Mouse (Mus musculus) intestine, embryonic 15.5 days (tissue): ENCODE data around the gene Nfkb2. TPM values are rescaled to one million over a fixed set of nuclear protein-coding genes. Genes with fewer than 3 reads are reported as not detected.
A peak's percentile ranks its signal among the peaks of the same experiment; 100 is the strongest.

Experiments
- ATAC-seq: fragments of 200-750 bp; cut with Nextera tagmentation; 2 replicates; pipeline ENCODE4 v1.8.0; 2017; ENCODE audit warnings: moderate TSS enrichment, moderate library complexity
- H3K27ac ChIP-seq: fragments of 300-500 bp; sonication (generic); 2 replicates; pipeline ENCODE4 v1.5.1; 2015; ENCODE audit warnings: mild to moderate bottlenecking, inconsistent platforms
- H3K27me3 ChIP-seq: fragments of 300-500 bp; sonication (generic); replicated peaks from 2 replicates; pipeline ENCODE4 v1.6.1; 2015; ENCODE audit warnings: inconsistent platforms
- H3K36me3 ChIP-seq: fragments of 300-500 bp; sonication (generic); 2 replicates; pipeline ENCODE4 v1.6.1; 2015; ENCODE audit warnings: inconsistent platforms
- H3K4me1 ChIP-seq: fragments of 300-500 bp; sonication (generic); replicated peaks from 2 replicates; pipeline ENCODE4 v1.6.1; 2015; ENCODE audit warnings: inconsistent platforms
- H3K4me2 ChIP-seq: fragments of 300-500 bp; sonication (generic); replicated peaks from 2 replicates; pipeline ENCODE4 v1.6.1; 2015; ENCODE audit warnings: mild to moderate bottlenecking, inconsistent platforms
- H3K4me3 ChIP-seq: fragments of 300-500 bp; sonication (generic); replicated peaks from 2 replicates; pipeline ENCODE4 v1.5.1; 2015; ENCODE audit warnings: inconsistent platforms
- H3K9ac ChIP-seq: fragments of 300-500 bp; sonication (generic); 2 replicates; pipeline ENCODE4 v1.6.1; 2015; ENCODE audit warnings: inconsistent platforms
- H3K9me3 ChIP-seq: fragments of 300-500 bp; sonication (generic); 2 replicates; pipeline ENCODE4 v1.6.1; 2016; ENCODE audit warnings: inconsistent platforms
- WGBS: fragments of 180-500 bp; shearing (Covaris S2); methylation state at CpG from one replicate; pipeline ENCODE4 v1.1.7; 2015; 5-methylcytosine and 5-hydroxymethylcytosine counted together
- polyA plus RNA-seq: library from polyadenylated mRNA; unstranded; fragments of >200 nt; fragmentation: Nextera tagmentation; extraction: Ambion mirVana; gene quantifications from 2 replicates; pipeline ENCODE4 v1.2.1, GENCODE M21; 2015

Nfkb2 gene
- polyA plus RNA-seq, 1 experiment from 2014 or later, result 10.0 TPM

DNA sequence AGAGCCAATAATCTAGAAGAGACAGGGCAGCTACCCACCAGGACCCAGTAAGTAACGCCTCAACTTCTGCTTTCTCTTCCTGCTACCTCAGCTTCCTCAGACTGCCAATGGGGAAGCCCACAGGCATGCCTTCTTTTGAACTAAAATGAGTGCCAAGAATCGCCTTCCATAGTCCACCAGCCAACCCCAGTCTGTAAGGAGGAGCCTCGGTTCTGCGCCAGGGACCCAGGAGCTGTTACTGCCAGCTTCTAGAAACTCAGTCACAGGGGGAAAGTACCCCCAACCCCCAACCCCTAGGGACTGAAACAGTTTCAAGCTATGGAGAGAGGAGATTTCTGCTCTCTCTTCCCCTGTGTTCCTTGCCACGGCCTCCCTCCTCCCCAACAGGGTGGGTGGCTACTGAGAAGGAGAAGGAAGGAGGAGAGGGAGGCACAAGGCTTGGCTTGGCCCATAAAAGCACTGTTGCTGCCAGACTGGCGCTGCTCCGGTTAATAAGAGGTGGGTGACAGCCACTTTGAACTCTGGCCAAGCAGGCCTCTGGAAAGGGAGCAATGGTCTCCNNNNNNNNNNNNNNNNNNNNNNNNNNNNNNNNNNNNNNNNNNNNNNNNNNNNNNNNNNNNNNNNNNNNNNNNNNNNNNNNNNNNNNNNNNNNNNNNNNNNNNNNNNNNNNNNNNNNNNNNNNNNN, 35.3 kb downstream of the Nfkb2 start:
- no peaks in the 10 kb centered on the region for H3K36me3 ChIP-seq
- no peak overlapping the region for H3K9ac ChIP-seq
- ATAC-seq, result 0 out of 2 replicates have a peak, but pooled peaks have one; percentile 11
- H3K27me3 ChIP-seq, result no peaks in the 10 kb centered on the region
- 0 out of 2 replicates have a peak overlapping the region, but pooled peaks have one; percentile 17 for H3K27ac ChIP-seq
- peaks cover 6% of the 10 kb centered on the region for H3K4me1 ChIP-seq
- peak overlapping the region; percentile 48; the same call in 1 of the 2 replicates for H3K4me2 ChIP-seq
- WGBS, result 64% methylated on average over 7 of the region's 7 CpGs
- no peaks in the 10 kb centered on the region for H3K9me3 ChIP-seq
- H3K4me3 ChIP-seq, result no peak overlapping the region

DNA sequence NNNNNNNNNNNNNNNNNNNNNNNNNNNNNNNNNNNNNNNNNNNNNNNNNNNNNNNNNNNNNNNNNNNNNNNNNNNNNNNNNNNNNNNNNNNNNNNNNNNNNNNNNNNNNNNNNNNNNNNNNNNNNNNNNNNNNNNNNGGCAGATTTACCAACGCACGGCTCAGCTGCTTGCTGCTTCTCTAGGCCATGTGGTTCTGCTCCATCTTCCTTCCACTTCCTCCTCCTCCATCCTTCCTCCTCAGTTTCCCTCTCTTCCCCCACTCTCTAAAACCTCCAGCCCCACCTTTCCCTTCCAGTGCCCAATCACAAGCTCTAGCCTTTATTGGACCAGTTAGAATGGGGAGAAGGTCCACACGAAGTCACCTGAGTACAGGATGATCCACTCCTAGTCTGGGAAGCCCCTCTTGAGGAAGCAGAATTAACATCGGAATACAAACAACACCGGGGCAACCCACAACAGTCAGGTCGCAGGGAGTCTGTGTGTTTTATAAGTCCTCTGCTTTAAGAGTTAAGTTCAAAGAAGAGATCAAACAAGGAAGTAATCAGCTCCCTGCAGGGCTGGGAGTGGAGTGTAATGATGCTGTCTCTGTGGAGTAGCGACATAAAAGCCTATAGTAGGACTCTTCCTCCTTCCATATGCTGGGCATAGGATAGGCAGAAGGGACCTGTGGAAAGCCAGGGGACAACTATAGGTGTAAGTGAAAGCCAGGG, 40.7 kb downstream of the Nfkb2 start:
- WGBS, result 19% methylated on average over 7 of the region's 7 CpGs
- no peaks in the 10 kb centered on the region for H3K9me3 ChIP-seq
- no peaks in the 10 kb centered on the region for H3K36me3 ChIP-seq
- no peak for ATAC-seq
- H3K27me3 ChIP-seq, result no peaks in the 10 kb centered on the region
- no peak overlapping the region for H3K27ac ChIP-seq
- H3K4me3 ChIP-seq, result no peak overlapping the region
- no peak overlapping the region for H3K4me2 ChIP-seq
- H3K4me1 ChIP-seq, result peaks cover 12% of the 10 kb centered on the region
- H3K9ac ChIP-seq, result no peak overlapping the region

DNA sequence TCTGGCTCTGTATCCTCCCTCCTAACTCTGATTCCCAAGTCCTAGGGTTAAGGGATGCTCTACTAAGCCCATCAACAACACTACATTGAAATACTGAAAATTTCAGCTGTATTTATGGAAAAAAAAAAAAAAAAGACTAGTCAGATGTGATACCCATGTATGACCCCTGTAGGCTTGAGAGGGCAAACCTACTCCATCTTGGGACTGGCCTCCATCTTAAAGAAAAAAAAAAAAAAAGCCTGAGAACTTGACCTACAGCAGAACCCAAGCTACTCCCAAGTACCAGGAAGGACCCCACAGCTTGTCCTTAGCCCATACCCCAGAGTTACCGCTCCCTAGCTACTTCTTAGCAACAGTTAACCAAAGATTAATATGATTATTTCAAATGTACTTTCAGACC, 43.0 kb downstream of the Nfkb2 start:
- peaks cover 17% of the 10 kb centered on the region for H3K4me1 ChIP-seq
- H3K4me2 ChIP-seq, result no peak overlapping the region
- no peak overlapping the region for H3K27ac ChIP-seq
- no peaks in the 10 kb centered on the region for H3K9me3 ChIP-seq
- ATAC-seq, result no peak
- WGBS, result 97% methylated on average over 1 of the region's 1 CpGs
- H3K36me3 ChIP-seq, result no peaks in the 10 kb centered on the region
- no peak overlapping the region for H3K4me3 ChIP-seq
- no peaks in the 10 kb centered on the region for H3K27me3 ChIP-seq
- H3K9ac ChIP-seq, result no peak overlapping the region

DNA sequence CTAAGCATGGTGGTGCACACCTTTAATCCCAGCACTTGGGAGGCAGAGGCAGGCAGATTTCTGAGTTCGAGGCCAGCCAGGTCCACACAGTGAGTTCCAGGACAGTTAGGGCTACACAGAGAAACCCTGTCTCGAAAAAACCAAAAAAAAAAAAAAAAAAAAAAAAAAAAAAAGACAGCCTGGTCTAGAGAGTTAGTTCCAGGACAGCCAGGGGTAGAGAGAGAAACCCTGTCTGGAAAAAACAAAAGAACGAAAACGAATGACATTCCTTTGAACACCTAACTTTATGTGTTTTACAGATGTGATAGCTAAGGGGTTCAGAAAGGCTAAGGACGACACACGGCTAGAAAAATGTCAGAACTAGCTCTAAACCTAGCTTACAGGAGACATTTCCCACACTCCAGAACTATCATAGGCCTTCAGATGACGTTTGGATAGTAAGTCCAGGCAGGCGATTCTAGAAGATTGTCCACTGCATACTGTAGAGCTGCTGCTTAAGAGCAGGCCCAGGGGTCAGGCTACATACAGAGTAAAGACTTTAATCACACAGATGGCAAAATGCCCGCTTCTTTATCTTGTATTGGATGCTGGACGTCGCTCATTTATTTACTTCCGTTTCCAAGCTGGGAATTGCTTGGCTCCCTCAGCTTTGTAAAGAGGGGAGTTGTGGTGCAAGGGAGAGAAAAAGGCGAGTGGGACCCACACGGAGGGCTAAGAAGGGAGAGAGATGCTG, 44.0 kb downstream of the Nfkb2 start:
- peak; percentile 18; the same call in 1 of the 2 replicates for ATAC-seq
- whole genome bisulfite sequencing, result 30% methylated on average over 14 of the region's 14 CpGs
- Histone ChIP-seq H3K9me3 (no peaks in the 10 kb centered on the region), H3K27ac (peak overlapping the region; percentile 83), H3K4me1 (peaks cover 17% of the 10 kb centered on the region), H3K36me3 (no peaks in the 10 kb centered on the region), H3K4me2 (peak overlapping the region; percentile 90), H3K9ac (peak overlapping the region; percentile 89), H3K27me3 (no peaks in the 10 kb centered on the region), H3K4me3 (peak overlapping the region; percentile 74)

DNA sequence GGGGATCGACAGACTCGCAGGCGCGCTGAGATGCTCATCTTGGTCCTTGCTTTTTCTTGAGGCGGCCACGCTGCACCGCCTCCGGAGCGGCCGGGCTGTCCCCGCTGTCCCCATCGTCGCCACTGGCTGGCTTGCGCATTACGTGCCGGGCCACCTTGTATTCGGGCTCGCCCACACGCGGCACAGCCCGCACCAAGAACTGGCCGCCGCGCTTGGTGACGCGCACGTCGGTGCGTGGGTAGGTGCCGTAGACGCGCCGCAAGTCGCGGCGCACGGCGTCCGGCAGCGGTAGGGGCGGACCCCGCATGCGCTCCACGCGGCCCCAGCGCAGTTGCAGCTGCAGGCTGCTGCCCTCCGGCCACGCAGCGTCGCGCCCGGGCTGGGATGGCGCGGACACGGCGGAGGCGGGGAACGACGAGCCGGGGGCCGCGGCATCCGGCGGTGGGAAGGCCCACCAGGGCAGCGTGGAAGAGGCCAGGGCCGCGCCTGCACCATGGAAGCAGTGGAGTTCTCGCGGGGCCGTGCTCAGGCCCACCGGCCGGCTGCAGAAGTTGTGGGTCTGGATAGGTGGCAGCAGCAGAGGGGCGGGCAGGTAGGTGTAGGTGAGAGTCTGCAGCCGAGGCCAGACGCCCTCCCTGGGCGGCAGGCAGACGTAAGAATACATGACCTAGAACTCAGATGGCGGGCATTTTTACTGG, 44.8 kb downstream of the Nfkb2 start:
- Histone ChIP-seq H3K9ac (peak overlapping the region; percentile 89), H3K4me2 (peak overlapping the region; percentile 90), H3K27ac (peak overlapping the region; percentile 83), H3K27me3 (no peaks in the 10 kb centered on the region), H3K4me3 (peak overlapping the region; percentile 74), H3K36me3 (no peaks in the 10 kb centered on the region), H3K9me3 (no peaks in the 10 kb centered on the region), H3K4me1 (peaks cover 17% of the 10 kb centered on the region)
- ATAC-seq, result peak; percentile 81
- WGBS, result under 1% methylated on average over 78 of the region's 78 CpGs

DNA sequence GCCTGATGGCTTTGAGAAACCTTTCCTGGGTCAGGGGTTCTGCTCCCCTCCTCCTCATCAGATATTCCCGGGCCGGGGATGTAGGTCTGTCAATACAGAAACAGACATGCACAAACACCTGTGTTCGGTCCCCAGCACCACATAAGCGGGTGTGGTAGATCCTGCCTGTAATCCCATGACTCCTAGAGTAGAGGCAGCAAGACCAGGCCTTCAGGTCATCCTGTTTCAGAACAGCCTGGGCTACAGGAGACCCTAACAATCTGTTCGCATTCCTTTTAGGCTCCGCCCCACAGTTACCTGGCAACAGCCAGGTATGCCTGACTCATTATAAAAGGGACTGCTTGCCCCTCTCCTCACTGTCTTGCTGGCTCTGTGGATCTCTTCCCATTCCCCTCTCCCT, 45.4 kb downstream of the Nfkb2 start:
- Histone ChIP-seq H3K4me2 (peak overlapping the region; percentile 90), H3K27ac (no peak overlapping the region), H3K36me3 (no peaks in the 10 kb centered on the region), H3K4me1 (peaks cover 16% of the 10 kb centered on the region), H3K27me3 (no peaks in the 10 kb centered on the region), H3K9ac (peak overlapping the region; percentile 89), H3K9me3 (no peaks in the 10 kb centered on the region), H3K4me3 (peak overlapping the region; percentile 74)
- WGBS, result 26% methylated on average over 6 of the region's 6 CpGs
- ATAC-seq, result peak; percentile 23

DNA sequence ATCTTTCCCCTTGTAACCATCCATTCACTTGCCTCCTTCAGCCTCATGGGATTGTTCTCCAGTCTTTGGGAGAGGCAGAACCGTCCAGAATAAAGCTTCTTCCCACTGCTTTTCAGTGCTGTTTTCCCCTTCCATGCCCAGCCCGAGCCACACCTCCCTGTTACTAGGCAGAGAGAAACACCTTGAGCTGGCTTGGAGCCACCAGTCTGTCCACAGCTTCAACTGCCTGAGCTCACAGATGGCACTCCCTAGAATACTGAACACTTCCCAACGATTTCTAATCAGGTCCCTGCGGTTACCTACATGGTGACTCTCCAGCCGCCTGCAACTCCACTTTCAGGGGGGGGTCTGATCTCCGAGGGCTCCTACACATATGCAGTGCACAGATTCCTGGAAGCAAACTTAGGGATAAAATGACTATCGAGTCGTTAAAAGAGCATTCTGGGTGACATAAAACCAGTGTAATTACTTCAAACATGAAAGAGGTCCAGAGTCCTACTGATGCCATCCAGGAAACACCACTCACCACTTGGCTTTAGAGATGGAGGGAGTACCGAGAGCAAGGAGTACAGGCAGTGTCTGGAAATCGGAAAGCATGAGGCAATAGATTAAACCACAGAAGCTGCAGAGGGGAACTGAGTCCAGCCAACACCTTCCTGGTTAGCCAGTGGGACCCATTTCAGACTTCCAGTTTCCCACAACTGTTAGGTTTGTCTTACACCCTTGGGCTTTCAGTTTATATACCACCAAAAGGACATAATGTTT, 46.2 kb downstream of the Nfkb2 start, which contains the start of gene 2310034G01Rik:
2310034G01Rik (minus strand) TSS at position 135 of the 765 bp plus-strand sequence.
- Histone ChIP-seq H3K4me3 (peak within 1 kb of the TSS; percentile 74), H3K36me3 (no peaks in the 10 kb centered on the region), H3K27me3 (no peaks in the 10 kb centered on the region), H3K9me3 (no peaks in the 10 kb centered on the region), H3K4me1 (peaks cover 13% of the 10 kb centered on the region), H3K4me2 (peak within 1 kb of the TSS; percentile 90), H3K27ac (peak within 1 kb of the TSS; percentile 83), H3K9ac (peak within 1 kb of the TSS; percentile 89)
- WGBS, result 58% methylated on average over 10 of the region's 10 CpGs
- ATAC-seq, result no peak

DNA sequence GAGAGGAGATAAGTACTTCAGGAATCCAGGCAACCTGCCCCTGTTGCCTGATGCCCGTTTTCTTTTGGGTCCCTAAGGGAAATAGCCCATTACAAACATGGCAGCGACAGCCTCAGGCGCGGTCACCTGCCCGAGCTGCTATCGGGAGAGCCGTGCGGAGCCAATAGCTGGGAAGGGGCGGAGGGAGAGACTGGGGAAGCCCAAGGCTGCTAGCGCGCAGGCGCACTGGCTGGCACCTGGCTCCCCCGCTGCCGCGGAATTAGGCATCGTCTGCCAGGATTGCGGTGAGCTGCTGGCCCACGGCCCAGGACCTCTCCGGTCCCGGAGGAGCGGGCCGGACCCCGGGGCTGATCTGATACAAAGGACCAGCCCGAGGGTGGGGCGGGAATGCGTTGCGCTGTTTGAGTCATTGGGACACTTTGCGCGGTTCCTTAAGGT, 52.6 kb downstream of the Nfkb2 start:
- peak overlapping the region; percentile 84 for H3K4me2 ChIP-seq
- peaks cover 5% of the 10 kb centered on the region; the same call in 1 of the 2 replicates for H3K27me3 ChIP-seq
- no peaks in the 10 kb centered on the region for H3K36me3 ChIP-seq
- 0% methylated on average over 29 of the region's 29 CpGs for WGBS
- no peaks in the 10 kb centered on the region for H3K9me3 ChIP-seq
- peak overlapping the region; percentile 57 for H3K9ac ChIP-seq
- peak overlapping the region; percentile 60 for H3K4me3 ChIP-seq
- peak; percentile 92 for ATAC-seq
- peak overlapping the region; percentile 61 for H3K27ac ChIP-seq
- peaks cover 15% of the 10 kb centered on the region; the same call in 1 of the 2 replicates for H3K4me1 ChIP-seq

DNA sequence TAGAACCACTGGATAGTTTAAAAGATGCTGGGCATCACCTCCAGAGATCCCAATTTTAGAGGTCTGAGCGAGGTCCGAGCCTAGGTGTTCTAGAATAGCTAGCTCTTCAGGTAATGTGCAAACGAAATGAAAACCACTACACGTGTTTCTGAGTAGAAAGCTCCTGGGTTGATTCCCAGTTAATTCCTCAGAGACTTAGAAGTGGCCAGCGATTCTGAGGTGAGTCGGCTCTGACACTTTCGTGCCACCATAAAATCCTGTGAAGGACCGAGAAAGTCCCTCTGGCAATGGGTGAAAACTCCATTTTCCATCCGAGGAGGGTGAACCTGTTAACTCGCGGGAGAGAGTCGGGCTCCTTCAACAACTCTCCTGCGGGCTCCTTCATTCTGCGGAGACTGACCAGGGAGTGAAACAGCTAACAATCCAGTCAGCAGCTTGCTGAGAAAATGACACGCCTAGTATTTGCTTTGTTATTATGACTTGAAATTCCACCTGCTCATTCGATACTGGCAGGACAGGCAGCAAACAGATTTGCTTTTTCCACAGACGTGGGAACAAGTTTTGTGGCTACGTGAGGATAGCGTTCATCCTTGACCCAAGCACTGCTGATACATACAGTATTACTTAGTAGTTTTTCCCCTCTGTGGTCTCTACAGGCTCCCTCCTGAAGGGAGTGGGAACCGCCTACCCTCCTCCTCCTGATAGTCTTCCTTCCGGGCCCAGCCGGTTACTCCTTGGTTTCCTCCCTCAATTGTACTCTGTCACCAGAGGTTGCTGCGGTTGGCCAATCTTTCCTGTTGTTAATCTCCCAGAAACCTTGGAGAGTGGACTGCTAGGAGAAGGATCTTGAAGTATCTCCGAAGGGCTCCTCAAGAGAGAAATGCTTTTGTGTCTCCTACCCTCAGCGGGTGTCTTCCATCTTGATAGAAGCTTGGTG, 53.5 kb downstream of the Nfkb2 start:
- 17% methylated on average over 25 of the region's 25 CpGs for WGBS
- peak; percentile 77 for ATAC-seq
- peak overlapping the region; percentile 61 for H3K27ac ChIP-seq

DNA sequence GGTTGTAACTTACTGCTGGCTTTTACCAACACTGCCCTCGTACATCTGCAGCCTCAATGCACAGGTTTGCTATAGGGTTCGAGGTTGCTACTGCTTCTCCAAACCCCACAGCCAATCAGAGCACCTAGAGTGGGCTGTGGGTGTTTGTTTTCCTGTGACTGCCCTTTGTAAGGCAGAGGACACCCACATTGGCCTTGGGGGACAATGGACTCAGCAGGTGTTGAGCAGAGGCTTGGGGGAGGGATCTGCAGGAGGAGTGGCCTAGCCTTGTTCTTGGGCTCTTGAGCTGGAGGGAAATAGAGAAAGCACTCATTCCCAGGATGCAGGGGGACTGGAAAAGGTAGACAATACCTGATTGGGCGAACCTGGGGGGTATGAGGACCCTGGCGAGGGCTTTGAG, 54.3 kb downstream of the Nfkb2 start:
- 69% methylated on average over 4 of the region's 4 CpGs for WGBS
- ATAC-seq, result peak; percentile 34; the same call in 1 of the 2 replicates
- Histone ChIP-seq H3K36me3 (no peaks in the 10 kb centered on the region), H3K4me1 (peaks cover 15% of the 10 kb centered on the region; the same call in 1 of the 2 replicates), H3K9ac (no peak overlapping the region; the same call in 1 of the 2 replicates), H3K4me2 (peak overlapping the region; percentile 84), H3K4me3 (no peak overlapping the region), H3K27me3 (peaks cover 5% of the 10 kb centered on the region; the same call in 1 of the 2 replicates), H3K27ac (peak overlapping the region; percentile 61), H3K9me3 (no peaks in the 10 kb centered on the region)

More for the DNA sequence above, 53.5 kb downstream of the Nfkb2 start:
- Histone ChIP-seq H3K9me3 (no peaks in the 10 kb centered on the region), H3K4me3 (peak overlapping the region; percentile 60), H3K9ac (peak overlapping the region; percentile 57), H3K4me2 (peak overlapping the region; percentile 84), H3K27me3 (peaks cover 5% of the 10 kb centered on the region; the same call in 1 of the 2 replicates), H3K36me3 (no peaks in the 10 kb centered on the region), H3K4me1 (peaks cover 15% of the 10 kb centered on the region; the same call in 1 of the 2 replicates)
